Mouse (Mus musculus) heart, postnatal 4 days (tissue): ENCODE measurements around the gene Camta2. TPM values are rescaled to one million over a fixed set of nuclear protein-coding genes. Genes with fewer than 3 reads are reported as not detected.

ENCODE experiments used
- DNase-seq: peaks from one replicate; pipeline ENCODE4 v3.0.0; 2021
- total RNA-seq, 2 experiments: library from RNA; stranded (reverse); gene quantifications; 2 replicates each; pipeline ENCODE4 v1.2.3; 2021

Camta2 gene
- total RNA-seq = 10 to 100 TPM; 22.2 to 23.5 TPM

DNA sequence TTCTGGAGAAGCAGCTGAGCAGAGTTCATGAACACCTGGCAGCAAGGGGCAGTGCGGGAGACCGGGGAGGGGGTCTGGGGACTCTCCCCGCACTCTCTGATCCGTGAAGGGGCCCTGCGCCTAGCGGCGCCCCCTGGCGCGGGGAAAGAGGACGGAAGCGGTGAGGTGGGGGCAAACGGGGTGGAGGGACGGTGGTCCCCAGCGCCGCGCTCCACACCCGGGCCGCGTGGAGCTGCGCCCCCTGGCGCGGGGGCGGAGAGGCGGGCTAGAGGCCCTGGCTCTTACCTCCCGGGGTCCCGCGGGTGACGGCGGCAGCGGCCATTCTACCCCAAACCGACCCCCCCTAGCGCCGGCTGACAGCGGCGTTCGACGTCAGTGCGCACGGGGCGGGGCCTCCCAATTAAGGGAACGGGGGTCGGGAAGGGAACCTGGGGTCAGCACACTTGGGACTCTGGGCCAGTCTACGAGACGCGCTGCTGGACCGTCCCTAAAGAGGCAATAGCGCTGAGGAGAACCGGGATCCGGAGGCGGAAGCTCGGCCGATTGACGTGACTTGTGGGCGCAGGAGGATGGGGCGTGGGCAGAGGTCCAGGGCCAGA is at the start of gene Camta2:
TSS of gene Camta2 (minus strand) at position 505 of the 599 bp plus-strand sequence.
- DNase-seq = peak; percentile 92

DNA sequence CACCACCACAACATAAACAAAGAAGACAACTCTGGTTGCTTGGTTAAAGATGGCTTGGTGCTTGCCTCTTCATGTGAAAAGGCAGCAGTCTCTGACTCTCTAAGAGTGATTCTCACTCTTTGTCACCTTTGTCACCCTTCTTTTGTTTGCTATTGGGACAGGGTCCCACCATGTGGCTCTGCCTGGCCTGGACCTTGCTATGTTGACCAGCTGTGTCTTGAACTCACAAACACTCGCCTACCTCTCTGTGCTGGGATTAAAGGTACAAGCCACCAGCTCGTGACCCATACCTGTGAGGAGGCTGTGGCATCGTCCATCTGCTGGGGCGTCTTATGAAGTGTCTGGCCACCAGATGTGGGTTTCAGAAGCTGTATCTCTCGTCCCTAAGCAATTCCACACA is 45.4 kb upstream of the Camta2 start:
- DNase-seq = no peak

DNA sequence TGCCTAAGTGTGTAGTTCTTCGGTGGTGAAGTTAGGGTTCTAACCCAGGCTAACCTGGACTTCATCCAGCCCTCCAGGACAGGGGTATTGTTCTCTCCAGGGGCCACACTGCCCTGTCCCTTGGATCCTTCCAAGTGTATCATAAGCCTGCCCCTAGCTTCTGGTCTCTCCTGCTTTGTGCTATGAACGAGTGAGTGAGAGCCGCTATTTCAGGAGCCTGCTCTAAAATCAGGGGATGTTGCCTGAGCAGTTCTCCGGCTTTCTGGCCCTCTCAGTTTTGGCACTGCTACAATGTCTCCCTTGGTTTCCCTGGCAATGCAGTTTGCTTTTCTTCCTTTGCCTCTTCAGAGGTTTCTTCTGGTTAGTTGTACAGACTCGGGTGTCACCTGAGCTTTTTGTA is 43.3 kb upstream of the Camta2 start:
- DNase-seq = no peak

DNA sequence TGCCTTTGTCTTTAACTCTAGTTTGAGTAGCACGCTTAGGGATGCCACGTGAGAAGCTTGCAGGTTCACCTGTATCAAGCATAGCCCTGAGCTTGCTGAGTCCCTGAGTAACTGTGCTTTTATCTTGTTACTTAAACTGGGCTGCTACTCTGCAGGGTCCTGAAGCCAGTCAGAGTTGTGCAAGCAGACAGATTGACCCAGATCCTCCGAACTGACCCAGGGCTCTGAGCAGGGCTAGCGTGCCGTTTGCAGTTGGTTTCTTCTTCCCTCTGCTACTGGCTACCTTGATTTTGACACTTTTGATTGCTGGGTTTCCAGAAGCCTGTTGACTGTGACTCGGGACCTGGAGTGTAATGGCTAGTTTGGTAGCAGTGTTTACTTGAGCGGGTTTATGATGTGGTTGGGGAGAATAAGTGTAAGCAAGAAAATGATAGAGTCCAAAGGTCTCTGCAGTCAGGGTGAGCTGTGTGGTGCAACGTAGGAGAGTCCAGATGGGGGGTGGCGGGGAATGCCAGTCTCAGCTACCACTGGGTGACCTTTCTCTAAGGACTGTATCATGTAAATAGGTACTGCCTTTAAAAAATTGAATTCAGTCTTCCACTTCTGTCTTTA is 42.6 kb upstream of the Camta2 start:
- DNase-seq = no peak

DNA sequence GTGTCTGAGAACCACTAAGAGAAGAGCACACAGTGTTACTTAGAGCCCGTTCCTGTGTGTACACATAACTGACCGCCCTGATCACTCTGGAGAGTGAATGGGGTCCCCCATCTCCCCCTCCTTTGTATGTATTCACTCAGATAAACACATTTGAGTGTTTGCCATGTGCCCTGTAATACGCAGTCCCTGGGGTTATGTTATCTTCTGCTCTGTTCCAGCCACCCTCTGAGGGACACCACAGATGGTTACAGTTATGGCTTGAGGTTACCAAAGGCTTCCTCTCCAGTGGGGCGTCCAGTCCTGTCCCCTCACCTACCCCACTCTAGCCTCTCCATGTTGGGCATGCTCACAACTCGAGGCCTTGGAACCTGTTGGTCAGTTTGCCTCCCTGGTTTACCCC is 39.5 kb upstream of the Camta2 start:
- DNase-seq = no peak

DNA sequence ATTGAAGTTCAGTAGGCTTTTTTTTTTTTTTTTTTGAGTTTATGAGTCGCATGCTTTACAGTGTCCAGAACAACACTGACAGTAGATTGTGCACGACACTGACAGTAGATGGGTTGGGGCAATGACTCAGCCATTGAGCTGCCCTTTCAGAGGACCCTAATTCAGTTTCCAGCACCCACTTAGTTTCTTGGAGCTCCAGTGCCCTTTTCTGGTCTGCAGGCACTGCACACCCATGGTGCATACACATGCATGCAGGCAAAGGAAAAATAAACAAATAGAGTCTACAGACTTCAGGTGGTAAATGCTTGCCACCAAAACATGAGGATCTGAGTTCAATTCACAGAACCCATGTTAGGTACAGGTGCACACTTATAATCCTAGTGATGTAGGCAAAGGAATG is 38.7 kb upstream of the Camta2 start:
- no peak for DNase-seq

DNA sequence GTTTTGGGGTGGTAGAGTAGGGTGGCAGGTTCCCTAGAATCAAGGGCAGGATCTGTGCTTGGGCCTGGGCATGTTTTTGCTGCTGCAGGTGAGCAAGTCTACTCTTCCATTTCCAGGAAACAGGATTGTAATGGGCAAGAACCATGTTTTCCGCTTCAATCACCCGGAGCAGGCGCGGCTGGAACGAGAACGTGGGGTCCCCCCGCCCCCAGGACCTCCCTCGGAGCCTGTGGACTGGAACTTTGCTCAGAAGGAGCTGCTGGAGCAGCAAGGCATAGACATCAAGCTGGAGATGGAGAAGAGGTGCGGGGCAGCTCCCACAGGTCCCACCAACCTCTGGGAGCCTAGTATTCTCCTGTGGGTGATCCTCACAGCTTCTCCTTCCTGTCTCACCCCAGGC is 36.8 kb upstream of the Camta2 start:
- no peak for DNase-seq

DNA sequence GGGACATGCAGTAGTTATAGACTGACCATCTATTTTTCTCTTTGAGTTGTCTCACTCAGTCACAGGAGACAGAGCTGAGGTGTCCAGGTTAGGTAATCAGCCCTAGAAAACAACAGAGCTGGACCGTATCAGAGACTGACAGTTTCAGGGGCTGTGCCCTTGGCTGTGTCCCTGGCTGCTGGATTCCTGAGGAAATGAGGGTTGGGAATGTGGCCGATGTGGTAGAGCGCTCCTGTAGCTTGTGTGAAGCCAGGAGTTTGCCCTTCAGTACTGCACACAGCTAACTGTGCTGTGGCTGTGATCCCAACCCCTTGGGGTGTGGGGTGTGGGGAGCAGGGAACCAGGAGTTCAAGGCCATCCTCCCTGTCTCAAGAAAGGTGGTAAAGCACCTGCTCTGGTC is 33.2 kb upstream of the Camta2 start:
- no peak for DNase-seq

DNA sequence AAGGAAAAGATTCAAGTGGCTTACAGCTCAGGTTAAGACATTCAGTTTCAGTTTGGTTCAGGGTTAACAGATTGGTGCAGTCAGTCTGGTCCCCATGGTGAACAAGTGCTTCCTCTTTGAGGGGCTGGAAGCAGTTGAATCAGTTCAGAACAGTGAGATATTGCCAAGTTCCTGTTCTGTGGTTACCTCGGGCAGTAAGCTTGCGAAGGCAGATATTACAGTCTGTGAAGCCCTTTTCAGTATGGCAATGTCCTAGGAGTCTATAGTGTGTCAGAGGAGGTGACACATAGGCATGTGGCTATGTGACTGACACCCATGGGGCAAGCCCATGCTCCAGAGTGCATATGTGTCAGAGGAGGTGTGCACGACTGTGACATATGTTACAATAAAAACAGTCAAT is 32.7 kb upstream of the Camta2 start:
- DNase-seq = no peak

DNA sequence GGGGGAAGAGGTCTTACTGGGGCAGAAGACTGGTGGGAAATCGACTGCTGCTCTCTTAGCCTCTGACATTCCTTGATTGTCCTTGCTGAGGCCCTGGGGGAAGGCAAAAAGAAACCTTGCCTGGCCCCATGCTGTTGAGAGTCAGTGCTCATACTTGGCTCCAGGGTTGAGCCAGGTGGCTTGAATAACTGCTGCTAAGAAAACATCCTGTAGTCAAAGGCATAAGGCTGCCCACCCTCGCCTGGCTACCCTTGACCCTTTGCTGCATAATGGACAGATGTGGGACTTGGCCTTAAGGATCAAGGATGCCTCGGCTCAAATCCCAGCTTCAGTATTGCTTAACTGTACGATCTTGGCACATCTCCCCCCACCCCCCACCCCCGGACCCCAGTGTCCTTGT is 30.6 kb upstream of the Camta2 start:
- no peak for DNase-seq

DNA sequence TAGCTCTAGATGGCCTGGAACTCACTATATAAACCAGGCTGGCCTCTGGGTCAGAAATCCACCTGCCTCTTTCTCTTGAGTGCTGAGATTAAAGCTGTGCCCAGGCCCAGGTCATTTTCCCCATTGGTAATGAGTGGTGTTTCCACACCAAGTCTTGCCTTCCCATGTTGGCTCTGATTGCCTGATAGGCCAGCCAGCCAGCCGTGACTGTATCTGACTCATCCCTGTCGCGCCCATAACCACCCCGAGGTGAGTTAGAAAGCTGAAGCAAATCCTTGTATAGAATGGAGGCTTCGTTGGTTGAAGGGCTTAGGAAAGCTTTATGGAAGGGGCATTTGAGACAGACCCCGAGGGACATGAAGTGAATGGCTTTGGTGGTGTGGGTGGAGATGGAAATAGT is 27.9 kb upstream of the Camta2 start:
- DNase-seq = no peak

DNA sequence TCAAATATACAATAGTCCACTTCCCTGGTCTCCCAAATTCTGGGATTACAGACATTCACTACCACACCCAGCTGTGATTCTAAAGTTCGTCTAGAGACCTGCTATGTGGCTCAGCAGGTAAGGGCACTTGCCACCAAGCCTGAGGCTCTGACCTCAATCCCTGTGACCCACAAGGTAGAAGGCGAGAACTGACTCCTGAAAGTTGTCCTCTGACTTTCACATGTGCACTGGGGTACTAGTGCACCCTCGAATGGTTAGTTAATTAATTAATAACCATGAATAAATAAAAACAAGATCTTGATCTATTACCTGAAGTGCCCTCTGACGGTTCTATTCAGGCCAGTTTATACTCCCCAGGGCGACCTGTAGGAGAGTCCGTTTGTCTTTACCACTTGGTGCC is 25.3 kb upstream of the Camta2 start:
- DNase-seq = no peak

DNA sequence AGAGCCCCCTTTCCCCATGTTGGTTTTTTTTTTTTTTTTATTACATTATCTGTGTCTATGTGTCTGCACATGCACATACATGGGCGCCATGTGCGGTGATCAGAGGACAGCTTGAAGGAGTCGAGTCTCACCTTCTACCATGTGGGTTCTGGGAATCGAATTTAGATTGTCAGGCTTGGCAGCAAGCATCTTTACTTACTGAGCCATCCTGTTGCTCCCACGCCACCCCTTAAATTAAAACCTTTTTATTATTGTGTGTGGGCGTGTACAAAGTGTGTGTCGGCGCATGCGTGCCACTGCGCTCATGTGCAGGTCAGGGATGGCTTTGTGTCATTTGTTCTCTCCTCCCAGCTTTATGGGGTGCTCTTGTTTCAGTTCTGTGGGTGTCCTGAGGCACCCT is 23.1 kb upstream of the Camta2 start:
- no peak for DNase-seq

DNA sequence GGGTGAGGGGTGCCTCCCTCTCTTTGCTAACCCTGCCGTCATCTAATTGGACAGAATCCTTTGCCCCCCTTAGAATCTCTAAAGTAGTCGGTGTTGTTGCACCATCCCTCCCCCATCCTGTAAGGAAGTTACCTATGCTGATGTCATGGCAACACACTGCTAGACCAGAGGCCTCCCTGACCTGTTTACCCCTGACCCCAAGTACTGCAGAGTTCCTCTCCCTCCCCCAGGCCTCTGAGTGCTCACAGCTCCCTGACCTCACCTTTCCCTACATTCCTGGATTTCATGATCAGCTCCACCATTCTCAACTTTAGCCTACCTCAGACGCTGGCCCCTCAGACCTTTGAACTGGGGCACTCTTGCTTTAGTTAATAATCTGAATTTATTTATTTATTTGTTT is 18.2 kb upstream of the Camta2 start:
- DNase-seq = no peak

DNA sequence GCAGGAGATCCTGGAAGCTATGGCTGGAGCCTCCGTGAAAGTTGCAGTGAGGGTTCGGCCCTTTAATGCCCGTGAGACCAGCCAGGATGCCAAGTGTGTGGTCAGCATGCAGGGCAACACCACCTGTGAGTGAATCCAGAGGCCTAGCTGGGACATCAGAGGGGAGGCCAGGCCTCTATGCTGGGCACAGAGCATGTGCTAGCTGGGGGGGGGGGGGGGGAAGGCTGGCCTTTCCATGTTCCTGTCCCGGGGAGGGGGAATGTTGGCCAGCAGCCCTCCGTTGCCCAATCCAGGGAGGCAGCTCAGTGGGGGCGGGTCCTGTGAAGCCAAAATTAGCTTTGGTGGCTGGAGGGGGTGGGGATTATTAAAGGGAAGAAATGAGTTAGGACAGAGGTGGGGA is 14.9 kb upstream of the Camta2 start:
- peak; percentile 77 for DNase-seq

DNA sequence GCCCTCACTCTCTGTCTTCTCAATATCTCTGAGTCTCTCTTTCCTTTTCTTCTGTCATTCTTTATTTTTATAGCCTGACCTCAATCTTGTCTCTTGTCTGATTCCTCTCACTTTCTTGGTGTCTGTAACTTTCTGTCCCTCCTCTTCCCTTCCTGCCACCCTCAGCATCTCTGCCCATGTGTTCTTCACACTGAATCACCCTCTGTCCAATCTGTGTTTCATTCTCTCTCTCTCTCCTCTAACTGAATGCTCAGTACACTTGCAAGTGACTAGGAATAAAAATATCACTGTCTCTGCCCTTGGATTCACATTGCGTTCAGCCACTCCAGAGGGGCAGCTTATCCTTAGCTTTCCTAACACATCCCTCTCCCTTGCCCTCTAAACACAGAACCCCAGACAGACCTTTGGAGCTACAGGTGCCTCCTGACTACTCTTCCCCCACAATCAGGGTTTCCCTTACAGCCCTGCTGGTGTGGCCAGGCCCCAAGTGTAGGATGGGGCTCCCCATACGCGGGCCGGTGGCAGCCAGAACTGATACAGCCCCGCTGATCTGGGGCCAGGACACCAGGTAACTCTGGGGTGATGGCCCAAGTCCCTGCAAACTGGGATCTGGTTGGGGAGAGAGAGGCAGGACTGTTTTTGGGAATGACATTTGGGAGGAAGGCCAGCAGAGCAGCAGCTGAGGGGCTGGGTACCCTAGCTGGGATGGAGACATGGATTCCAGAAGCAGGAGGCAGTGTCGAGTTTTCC is 14.3 kb upstream of the Camta2 start:
- DNase-seq = no peak

DNA sequence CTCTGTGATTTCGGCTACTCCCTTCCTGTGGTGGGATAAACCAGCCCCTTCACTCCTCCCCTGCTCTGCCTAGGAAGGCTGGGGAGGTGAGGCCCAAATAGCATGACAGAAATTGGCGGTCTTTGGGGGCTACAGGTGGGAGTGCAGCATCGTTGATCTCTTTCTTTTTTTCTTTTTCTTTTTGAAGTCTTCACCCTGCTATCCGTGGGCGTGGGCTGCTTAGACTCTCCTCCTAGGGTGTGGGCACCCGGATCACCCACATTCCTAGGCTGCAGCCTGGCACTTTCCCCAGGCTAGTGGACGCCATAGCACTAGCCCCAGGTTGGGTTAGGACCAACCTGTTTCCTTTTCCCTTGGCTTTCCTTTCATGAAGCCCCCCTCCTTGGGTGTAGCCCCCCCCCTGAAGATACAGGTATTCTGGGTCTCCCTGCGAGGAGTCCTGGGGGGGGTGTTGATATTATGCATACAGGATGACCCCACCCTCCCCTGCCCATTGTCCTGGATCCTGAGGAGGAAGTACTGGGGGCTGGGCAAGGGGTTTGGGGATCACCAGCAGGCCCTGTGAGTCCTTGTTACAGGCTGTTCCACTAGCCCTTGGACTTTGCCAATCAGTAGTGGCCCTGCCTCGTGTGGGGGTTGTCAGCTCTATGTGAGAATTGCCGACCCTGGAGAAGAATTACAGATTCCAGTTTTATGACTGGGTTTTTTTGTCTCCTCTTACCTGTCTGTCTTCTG is 13.5 kb upstream of the Camta2 start:
- DNase-seq = peak; percentile 29

DNA sequence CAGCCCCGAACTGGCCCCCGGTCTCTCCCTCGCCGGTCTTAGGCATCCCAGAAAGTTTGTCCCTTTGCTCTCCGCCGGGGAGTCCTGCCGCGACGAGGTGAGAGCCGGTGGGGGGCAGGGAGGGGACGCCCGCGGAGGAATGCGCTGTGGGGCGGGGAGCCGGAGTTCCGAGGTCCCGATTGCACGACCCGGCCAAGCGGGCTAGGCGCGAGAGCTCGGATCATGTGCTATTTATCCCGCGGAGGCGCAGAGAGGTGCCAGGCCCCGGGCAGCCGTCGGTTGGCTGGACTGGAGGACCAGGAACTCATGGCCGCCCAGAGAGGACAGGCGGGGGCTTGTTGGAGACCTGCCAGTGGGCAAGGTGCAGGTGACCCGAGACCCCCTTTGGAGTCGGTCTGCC is 12.7 kb upstream of the Camta2 start:
- peak; percentile 86 for DNase-seq

DNA sequence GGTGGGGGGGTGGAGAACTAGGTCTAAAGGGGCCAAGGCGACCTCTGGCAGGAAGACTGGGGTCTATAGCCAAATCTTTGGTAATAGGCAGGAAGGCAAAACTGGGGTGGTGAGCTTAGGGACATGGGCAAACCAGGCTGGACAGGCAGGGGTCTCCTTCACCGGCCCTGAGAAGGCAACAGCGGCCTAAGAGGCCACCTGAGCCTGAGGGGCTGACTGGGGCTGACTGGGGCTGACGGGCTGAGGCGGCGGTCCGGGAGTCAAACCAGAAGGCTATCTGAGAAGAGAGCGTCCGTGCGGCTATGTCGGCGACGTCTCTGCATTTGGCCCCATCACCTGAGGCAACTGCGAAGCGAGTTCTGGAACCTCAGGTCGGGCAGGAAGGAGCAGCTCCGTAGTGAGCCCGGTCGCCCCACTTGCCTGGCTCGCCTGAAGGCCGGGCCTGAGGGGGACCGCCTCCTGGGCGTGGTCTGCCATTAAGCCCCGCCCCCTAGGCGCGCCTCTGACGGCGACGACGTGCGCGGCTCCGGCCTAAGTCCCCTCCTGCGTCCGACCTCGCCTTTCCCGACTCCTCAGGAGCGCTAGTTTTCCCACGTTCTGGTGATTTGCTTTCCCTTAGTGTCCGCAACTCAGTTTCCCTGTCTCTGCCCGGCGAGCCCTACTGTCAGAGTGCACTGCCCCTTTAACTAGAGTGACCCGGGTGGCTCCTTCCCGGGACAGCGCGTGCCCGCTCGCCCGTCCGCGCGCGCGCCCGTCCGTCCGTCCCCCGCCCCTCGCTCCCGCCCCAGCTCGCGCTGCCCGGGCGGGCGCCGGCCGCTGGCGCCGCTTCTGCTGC is 12.0 kb upstream of the Camta2 start, which contains the start of the genes Inca1 and Kif1c:
TSS of gene Inca1 (minus strand) at position 434 of the 835 bp plus-strand sequence.
TSS of gene Kif1c (plus strand) at position 827 of the 835 bp plus-strand sequence.
- DNase-seq = peak; percentile 98

DNA sequence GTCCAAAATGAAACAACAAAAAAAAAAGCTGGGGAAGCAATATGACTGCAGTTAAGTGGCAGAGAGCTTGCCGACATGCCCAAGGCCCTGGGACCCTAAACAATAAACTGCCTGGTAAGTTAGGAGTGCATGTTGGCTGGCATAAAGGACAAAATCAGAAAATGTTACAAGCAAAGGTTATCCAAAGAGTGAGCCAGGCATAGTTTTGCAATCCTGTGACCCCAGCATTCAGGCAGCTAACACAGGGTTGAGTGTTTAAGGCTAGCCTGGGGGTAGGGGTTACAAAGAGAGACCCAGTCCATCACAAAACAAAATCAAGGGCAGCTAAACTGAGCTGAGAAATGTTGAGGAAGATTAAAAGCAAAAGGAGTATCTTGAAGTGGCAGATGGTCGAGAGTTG is 11.1 kb upstream of the Camta2 start:
- DNase-seq = no peak

DNA sequence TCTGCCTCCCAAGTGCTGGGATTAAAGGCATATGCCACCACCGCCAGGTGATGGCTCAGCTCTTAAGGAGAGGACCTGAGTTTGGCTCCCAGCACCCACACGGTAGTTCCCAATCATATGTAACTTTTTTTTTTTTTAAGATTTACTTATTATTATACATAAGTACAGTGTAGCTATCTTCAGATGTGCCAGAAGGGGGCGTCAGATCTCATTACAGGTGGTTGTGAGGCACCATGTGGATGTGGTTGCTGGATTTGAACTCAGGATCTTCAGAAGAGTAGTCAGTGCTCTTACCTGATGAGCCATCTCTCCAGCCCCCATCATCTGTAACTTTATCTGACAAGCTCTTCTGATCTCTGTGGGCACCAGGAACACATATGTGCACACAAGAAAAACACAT is 9.5 kb upstream of the Camta2 start:
- DNase-seq = no peak

DNA sequence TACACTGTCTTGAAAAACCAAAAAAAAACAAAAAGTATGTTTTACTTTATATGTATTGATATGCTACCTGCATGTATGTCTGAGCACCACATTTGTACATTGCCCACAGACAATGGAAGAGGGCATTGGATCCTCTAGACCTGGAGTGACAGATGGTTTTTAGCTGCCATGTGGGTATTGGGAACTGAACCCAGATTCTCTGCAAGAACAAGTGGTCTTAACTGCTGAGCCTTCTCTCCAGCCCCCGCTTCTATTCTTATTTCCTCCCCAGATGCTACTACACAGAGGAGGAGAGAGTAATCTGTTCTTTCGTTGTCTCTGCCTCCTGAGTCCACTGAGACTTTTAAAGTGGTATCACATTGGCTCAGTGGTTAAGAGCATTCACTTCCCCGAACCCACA is 5.6 kb upstream of the Camta2 start:
- no peak for DNase-seq
